Mouse (Mus musculus) kidney, adult 11 months (tissue): ENCODE results near the gene Rab5a.
A peak's percentile ranks its signal among the peaks of the same experiment; 100 is the strongest.
"Not testable (repeated sequence)": the region's sequence is repeated elsewhere in the genome, so short reads cannot be mapped to it uniquely, and the experiment has no call there.

ENCODE experiments used
- DNase-seq: peaks from one replicate; pipeline ENCODE4 v3.0.0; 2022

Gene Rab5a

GRCm38 (mm10) chr17:53478858-53479603 is at the start of gene Rab5a:
Rab5a (plus strand) TSS chr17:53479234.
- peak; percentile 99 for DNase-seq

GRCm38 (mm10) chr17:53456152-53456551 is 22.9 kb upstream of the Rab5a start:
- DNase-seq, result no peak

- DNase-seq, result no peak
These were observed 22.3 kb upstream of the Rab5a start for GRCm38 (mm10) chr17:53456742-53457141.

GRCm38 (mm10) chr17:53462603-53463495 is 16.2 kb upstream of the Rab5a start, which contains the start of gene Efhb:
Efhb (minus strand) TSS chr17:53463321.
- DNase-seq, result peak; percentile 86

GRCm38 (mm10) chr17:53463496-53463840 is 15.6 kb upstream of the Rab5a start:
- DNase-seq, result no peak

GRCm38 (mm10) chr17:53465569-53465968 is 13.5 kb upstream of the Rab5a start:
- no peak for DNase-seq

- no peak for DNase-seq
These were observed 10.3 kb upstream of the Rab5a start for GRCm38 (mm10) chr17:53468697-53469096.

GRCm38 (mm10) chr17:53478066-53478857 is 772 bp upstream of the Rab5a start:
- DNase-seq, result no peak

GRCm38 (mm10) chr17:53479604-53480041 is 589 bp downstream of the Rab5a start:
- peak; percentile 61 for DNase-seq

- DNase-seq, result no peak
These were observed 1.4 kb downstream of the Rab5a start for GRCm38 (mm10) chr17:53480433-53480832.

GRCm38 (mm10) chr17:53488291-53489006 is 9.4 kb downstream of the Rab5a start:
- DNase-seq, result no peak

GRCm38 (mm10) chr17:53489007-53489378 is 10.0 kb downstream of the Rab5a start:
- DNase-seq, result no peak

GRCm38 (mm10) chr17:53502966-53503365 is 23.9 kb downstream of the Rab5a start:
- DNase-seq, result no peak

GRCm38 (mm10) chr17:53512311-53512951 is 33.4 kb downstream of the Rab5a start:
- no peak for DNase-seq

- DNase-seq, result no peak
These were observed 40.3 kb downstream of the Rab5a start for GRCm38 (mm10) chr17:53519364-53519763.

GRCm38 (mm10) chr17:53520509-53520908 is 41.5 kb downstream of the Rab5a start:
- no peak for DNase-seq

GRCm38 (mm10) chr17:53528034-53528433 is 49.0 kb downstream of the Rab5a start:
- no peak for DNase-seq

GRCm38 (mm10) chr17:53531160-53531559 is 52.1 kb downstream of the Rab5a start:
- DNase-seq, result no peak

- no peak for DNase-seq
These were observed 53.4 kb downstream of the Rab5a start for GRCm38 (mm10) chr17:53532425-53532824.

GRCm38 (mm10) chr17:53539351-53539750 is 60.3 kb downstream of the Rab5a start, which contains the start of gene Pp2d1:
Pp2d1 (minus strand) TSS chr17:53539451.
- DNase-seq, result not testable (repeated sequence)

GRCm38 (mm10) chr17:53542536-53542935 is 63.5 kb downstream of the Rab5a start:
- DNase-seq, result no peak
